Mouse (Mus musculus) intestine, embryonic 15.5 days (tissue): ENCODE measurements at regions not wholly inside any gene's neighbourhood (a gene's known extent, or its start where the extent isn't known, plus 50 kb on each side); places are given as distances from the start of the nearest gene placed in this dataset.
A peak's percentile ranks its signal among the peaks of the same experiment; 100 is the strongest.

ENCODE experiments used
- ATAC-seq: fragments of 200-750 bp; cut with Nextera tagmentation; 2 replicates; pipeline ENCODE4 v1.8.0; 2017; ENCODE audit warnings: moderate TSS enrichment, moderate library complexity
- H3K27ac ChIP-seq: fragments of 300-500 bp; sonication (generic); 2 replicates; pipeline ENCODE4 v1.5.1; 2015; ENCODE audit warnings: mild to moderate bottlenecking, inconsistent platforms
- H3K27me3 ChIP-seq: fragments of 300-500 bp; sonication (generic); replicated peaks from 2 replicates; pipeline ENCODE4 v1.6.1; 2015; ENCODE audit warnings: inconsistent platforms
- H3K36me3 ChIP-seq: fragments of 300-500 bp; sonication (generic); 2 replicates; pipeline ENCODE4 v1.6.1; 2015; ENCODE audit warnings: inconsistent platforms
- H3K4me1 ChIP-seq: fragments of 300-500 bp; sonication (generic); replicated peaks from 2 replicates; pipeline ENCODE4 v1.6.1; 2015; ENCODE audit warnings: inconsistent platforms
- H3K4me2 ChIP-seq: fragments of 300-500 bp; sonication (generic); replicated peaks from 2 replicates; pipeline ENCODE4 v1.6.1; 2015; ENCODE audit warnings: mild to moderate bottlenecking, inconsistent platforms
- H3K4me3 ChIP-seq: fragments of 300-500 bp; sonication (generic); replicated peaks from 2 replicates; pipeline ENCODE4 v1.5.1; 2015; ENCODE audit warnings: inconsistent platforms
- H3K9ac ChIP-seq: fragments of 300-500 bp; sonication (generic); 2 replicates; pipeline ENCODE4 v1.6.1; 2015; ENCODE audit warnings: inconsistent platforms
- H3K9me3 ChIP-seq: fragments of 300-500 bp; sonication (generic); 2 replicates; pipeline ENCODE4 v1.6.1; 2016; ENCODE audit warnings: inconsistent platforms
- WGBS: fragments of 180-500 bp; shearing (Covaris S2); methylation state at CpG from one replicate; pipeline ENCODE4 v1.1.7; 2015; 5-methylcytosine and 5-hydroxymethylcytosine counted together

DNA sequence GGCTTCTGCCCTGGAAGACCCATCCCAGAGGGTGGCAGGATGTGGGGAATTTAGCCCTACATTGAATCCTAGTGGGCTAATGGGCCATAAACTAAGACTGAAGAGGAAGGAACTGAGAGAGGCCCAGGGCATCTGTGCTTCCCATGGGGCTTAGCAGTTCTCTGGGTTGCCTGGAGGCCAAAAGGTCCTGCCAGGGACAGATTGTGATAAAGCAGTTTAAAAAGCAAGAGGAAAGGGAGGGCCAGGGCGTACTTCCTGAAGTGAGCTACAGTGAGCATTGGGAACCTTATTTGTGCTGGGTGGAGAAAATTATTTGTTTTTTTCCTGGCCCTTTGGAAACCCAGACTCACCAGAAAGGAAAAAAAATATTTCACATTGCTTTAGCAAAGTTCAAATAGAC, 136.3 kb downstream of the Qrsl1 start:
- no peaks in the 10 kb centered on the region for H3K27me3 ChIP-seq
- WGBS: 87% methylated on average over 1 of the region's 1 CpGs
- H3K27ac ChIP-seq: no peak overlapping the region
- ATAC-seq: no peak
- H3K9me3 ChIP-seq: no peaks in the 10 kb centered on the region
- no peak overlapping the region for H3K4me2 ChIP-seq
- no peaks in the 10 kb centered on the region for H3K36me3 ChIP-seq
- no peaks in the 10 kb centered on the region for H3K4me1 ChIP-seq
- no peak overlapping the region for H3K4me3 ChIP-seq
- no peak overlapping the region for H3K9ac ChIP-seq

GRCm38 (mm10) chr10:43765829-43766486, 135.6 kb downstream of the Qrsl1 start:
- Histone ChIP-seq H3K27me3 (no peaks in the 10 kb centered on the region), H3K4me3 (no peak overlapping the region), H3K27ac (no peak overlapping the region), H3K36me3 (no peaks in the 10 kb centered on the region), H3K4me2 (no peak overlapping the region), H3K9ac (no peak overlapping the region), H3K9me3 (no peaks in the 10 kb centered on the region), H3K4me1 (no peaks in the 10 kb centered on the region)
- no peak for ATAC-seq
- WGBS: 80% methylated on average over 11 of the region's 11 CpGs

- no peaks in the 10 kb centered on the region for H3K27me3 ChIP-seq
- H3K9ac ChIP-seq: no peak overlapping the region
- no peaks in the 10 kb centered on the region for H3K36me3 ChIP-seq
- H3K4me1 ChIP-seq: no peaks in the 10 kb centered on the region
- H3K27ac ChIP-seq: no peak overlapping the region
- WGBS: 81% methylated on average over 16 of the region's 16 CpGs
- H3K4me2 ChIP-seq: no peak overlapping the region
- ATAC-seq: no peak
- no peak overlapping the region for H3K4me3 ChIP-seq
- H3K9me3 ChIP-seq: no peaks in the 10 kb centered on the region
These were observed 133.4 kb downstream of the Qrsl1 start for GRCm38 (mm10) chr10:43767961-43768726.

DNA sequence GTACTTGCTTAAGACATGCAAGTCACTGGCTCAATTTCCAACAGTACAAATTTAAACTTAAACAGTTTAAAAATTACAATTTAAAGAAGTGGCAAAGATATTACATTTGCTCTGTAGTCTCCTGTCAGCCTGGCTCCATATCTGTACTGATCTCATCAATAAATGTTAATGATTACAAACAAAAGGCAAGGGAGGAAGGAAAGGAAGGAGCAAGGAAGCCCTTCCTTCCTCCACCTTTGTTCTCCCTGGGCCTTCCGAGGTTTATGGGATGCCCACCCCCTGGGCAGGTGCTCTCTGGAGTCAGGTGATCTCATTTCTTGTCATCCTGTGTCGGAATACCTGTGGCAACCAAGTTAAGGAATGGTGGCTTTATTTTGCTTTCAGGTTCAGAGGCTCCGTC, 132.5 kb downstream of the Qrsl1 start:
- Histone ChIP-seq H3K9ac (no peak overlapping the region), H3K9me3 (no peaks in the 10 kb centered on the region), H3K4me3 (no peak overlapping the region), H3K36me3 (no peaks in the 10 kb centered on the region), H3K4me2 (no peak overlapping the region), H3K27me3 (no peaks in the 10 kb centered on the region), H3K27ac (no peak overlapping the region), H3K4me1 (no peaks in the 10 kb centered on the region)
- peak; percentile 70; the same call in 1 of the 2 replicates for ATAC-seq
- 49% methylated on average over 3 of the region's 3 CpGs for WGBS

- H3K9me3 ChIP-seq: no peaks in the 10 kb centered on the region
- no peaks in the 10 kb centered on the region for H3K27me3 ChIP-seq
- no peaks in the 10 kb centered on the region for H3K36me3 ChIP-seq
- no peaks in the 10 kb centered on the region for H3K4me1 ChIP-seq
- H3K9ac ChIP-seq: no peak overlapping the region
- WGBS: 61% methylated on average over 1 of the region's 1 CpGs
- H3K27ac ChIP-seq: no peak overlapping the region
- H3K4me3 ChIP-seq: no peak overlapping the region
- H3K4me2 ChIP-seq: no peak overlapping the region
- no peak for ATAC-seq
These were observed 125.7 kb downstream of the Qrsl1 start for GRCm38 (mm10) chr10:43775807-43776206.

GRCm38 (mm10) chr10:43777612-43778600, 123.6 kb downstream of the Qrsl1 start:
- Histone ChIP-seq H3K4me1 (no peaks in the 10 kb centered on the region), H3K9me3 (peaks cover 6% of the 10 kb centered on the region; the same call in 1 of the 2 replicates), H3K27ac (no peak overlapping the region), H3K4me3 (no peak overlapping the region), H3K4me2 (no peak overlapping the region), H3K36me3 (no peaks in the 10 kb centered on the region), H3K27me3 (no peaks in the 10 kb centered on the region), H3K9ac (no peak overlapping the region)
- no peak for ATAC-seq
- 87% methylated on average over 28 of the region's 28 CpGs for WGBS

GRCm38 (mm10) chr10:43780571-43780970, 121.0 kb downstream of the Qrsl1 start:
- Histone ChIP-seq H3K4me3 (no peak overlapping the region), H3K27ac (no peak overlapping the region), H3K9me3 (peaks cover 6% of the 10 kb centered on the region; the same call in 1 of the 2 replicates), H3K36me3 (no peaks in the 10 kb centered on the region), H3K9ac (no peak overlapping the region), H3K27me3 (no peaks in the 10 kb centered on the region), H3K4me1 (no peaks in the 10 kb centered on the region), H3K4me2 (no peak overlapping the region)
- ATAC-seq: no peak
- 93% methylated on average over 4 of the region's 4 CpGs for WGBS

- H3K36me3 ChIP-seq: no peaks in the 10 kb centered on the region
- WGBS: 76% methylated on average over 3 of the region's 3 CpGs
- no peak overlapping the region for H3K9ac ChIP-seq
- H3K27ac ChIP-seq: no peak overlapping the region
- no peak for ATAC-seq
- H3K27me3 ChIP-seq: no peaks in the 10 kb centered on the region
- no peak overlapping the region for H3K4me2 ChIP-seq
- H3K4me1 ChIP-seq: no peaks in the 10 kb centered on the region
- H3K9me3 ChIP-seq: peaks cover 6% of the 10 kb centered on the region; the same call in 1 of the 2 replicates
- H3K4me3 ChIP-seq: no peak overlapping the region
These were observed 118.2 kb downstream of the Qrsl1 start for GRCm38 (mm10) chr10:43783304-43783703.

DNA sequence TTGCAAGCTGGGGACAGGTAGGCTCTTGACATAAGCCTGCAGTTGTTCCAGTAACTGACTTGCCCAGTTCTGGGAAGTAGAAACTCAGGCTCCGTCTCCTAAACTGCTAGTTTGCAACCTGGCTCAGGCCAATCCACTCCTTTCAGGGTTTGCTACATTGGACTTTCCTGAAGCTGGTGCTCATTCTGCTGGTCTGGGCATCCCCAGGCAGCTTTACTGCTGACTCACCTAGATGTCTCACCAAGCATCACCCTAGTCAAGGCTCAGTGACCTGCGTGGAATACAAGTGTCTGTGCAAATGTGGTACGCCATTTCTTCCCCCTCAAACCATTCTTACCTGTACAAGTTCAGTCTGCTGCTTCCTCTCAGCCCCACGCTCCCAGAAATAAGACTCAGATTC, 110.8 kb downstream of the Qrsl1 start:
- Histone ChIP-seq H3K27me3 (no peaks in the 10 kb centered on the region), H3K9ac (no peak overlapping the region), H3K27ac (no peak overlapping the region), H3K4me2 (no peak overlapping the region), H3K4me1 (no peaks in the 10 kb centered on the region), H3K4me3 (no peak overlapping the region), H3K36me3 (no peaks in the 10 kb centered on the region), H3K9me3 (no peaks in the 10 kb centered on the region)
- no peak for ATAC-seq
- 91% methylated on average over 4 of the region's 4 CpGs for WGBS

GRCm38 (mm10) chr10:43791525-43792021, 110.0 kb downstream of the Qrsl1 start:
- 92% methylated on average over 4 of the region's 4 CpGs for WGBS
- H3K9me3 ChIP-seq: no peaks in the 10 kb centered on the region
- ATAC-seq: peak; percentile 68; the same call in 1 of the 2 replicates
- no peak overlapping the region for H3K9ac ChIP-seq
- H3K4me3 ChIP-seq: no peak overlapping the region
- H3K27me3 ChIP-seq: no peaks in the 10 kb centered on the region
- H3K36me3 ChIP-seq: no peaks in the 10 kb centered on the region
- no peak overlapping the region for H3K4me2 ChIP-seq
- H3K4me1 ChIP-seq: no peaks in the 10 kb centered on the region
- H3K27ac ChIP-seq: no peak overlapping the region

GRCm38 (mm10) chr10:43792618-43793017, 108.9 kb downstream of the Qrsl1 start:
- Histone ChIP-seq H3K36me3 (no peaks in the 10 kb centered on the region), H3K4me2 (no peak overlapping the region), H3K9ac (no peak overlapping the region), H3K27ac (no peak overlapping the region), H3K4me3 (no peak overlapping the region), H3K4me1 (no peaks in the 10 kb centered on the region), H3K27me3 (no peaks in the 10 kb centered on the region), H3K9me3 (no peaks in the 10 kb centered on the region)
- 92% methylated on average over 3 of the region's 3 CpGs for WGBS
- ATAC-seq: no peak

- no peak overlapping the region for H3K27ac ChIP-seq
- WGBS: 60% methylated on average over 9 of the region's 9 CpGs
These were observed 107.0 kb downstream of the Qrsl1 start for GRCm38 (mm10) chr10:43794587-43794986.

More at GRCm38 (mm10) chr10:43794587-43794986, 107.0 kb downstream of the Qrsl1 start:
- no peak overlapping the region for H3K4me2 ChIP-seq
- H3K4me3 ChIP-seq: no peak overlapping the region
- no peaks in the 10 kb centered on the region for H3K9me3 ChIP-seq
- no peaks in the 10 kb centered on the region for H3K27me3 ChIP-seq
- no peak for ATAC-seq
- H3K36me3 ChIP-seq: no peaks in the 10 kb centered on the region
- H3K9ac ChIP-seq: no peak overlapping the region
- no peaks in the 10 kb centered on the region for H3K4me1 ChIP-seq
